ENCODE assay signal across 12 mouse cellular contexts in genomic region chr4:85305912-85306573, GRCm38 (mm10).
DNase-seq lines count a peak whose midpoint lies in the region; ATAC-seq lines count a peak whose summit lies in the region.
"Had no signal": no experiment of that assay in that cellular context is flagged by ENCODE, and none has a peak within 500 bp of the region (broad histone marks: within the 10 kb centered on the region; RNA-seq: fewer than 3 reads in every experiment).

No protein-coding gene starts in this region.

- no peak for ATAC-seq in forebrain, embryonic 13.5 days
- ATAC-seq in forebrain, embryonic 12.5 days (ENCODE audit: low FRiP score), result no peak
- ATAC-seq: Patski had no signal

- H3K9ac ChIP-seq in forebrain, embryonic 13.5 days, result no peak overlapping the region
- H3K9ac ChIP-seq in forebrain, embryonic 12.5 days, result no peak overlapping the region

- no peaks in the 10 kb centered on the region for H3K36me3 ChIP-seq in forebrain, embryonic 13.5 days (ENCODE audit: poor library complexity, severe bottlenecking)
- no peaks in the 10 kb centered on the region for H3K36me3 ChIP-seq in forebrain, embryonic 12.5 days (replicated peaks)

- peak; percentile 25 for DNase-seq in ZHBTc4 (ENCODE audit: low read depth, low spot score)
- DNase-seq in cerebellum, adult 9-11 months, result peak; percentile 74
- DNase-seq in kidney, postnatal 36 days, result peak; percentile 16 to 57
- DNase-seq in spleen, postnatal 14 days (ENCODE audit: low spot score in 2 of 2), result no peak
- DNase-seq in gastrocnemius, postnatal 4 days (ENCODE audit: low spot score in 2 of 2), result no peak
- DNase-seq in embryo, embryonic 10.5 days (ENCODE audit: low spot score), result no peak
- DNase-seq: right cerebral cortex, postnatal 14 days; thymus, adult 18-20 months had no signal

- 0 out of 2 replicates have a peak overlapping the region, but pooled peaks have one; percentile 10 for H3K27ac ChIP-seq in forebrain, embryonic 13.5 days
- no peak overlapping the region for H3K27ac ChIP-seq in forebrain, embryonic 12.5 days

- WGBS in forebrain, embryonic 13.5 days, result 83% methylated on average over 7 of the region's 7 CpGs
- 82% methylated on average over 7 of the region's 7 CpGs for WGBS in forebrain, embryonic 12.5 days

- H3K4me3 ChIP-seq in forebrain, embryonic 13.5 days, result no peak overlapping the region
- H3K4me3 ChIP-seq in forebrain, embryonic 12.5 days (replicated peaks), result no peak overlapping the region

- H3K27me3 ChIP-seq in forebrain, embryonic 13.5 days, result no peaks in the 10 kb centered on the region
- H3K27me3 ChIP-seq in forebrain, embryonic 12.5 days, result no peaks in the 10 kb centered on the region

- H3K4me2 ChIP-seq in forebrain, embryonic 13.5 days, result no peak overlapping the region
- no peak overlapping the region for H3K4me2 ChIP-seq in forebrain, embryonic 12.5 days
- H3K4me2 ChIP-seq: liver, embryonic 11.5 days had no signal

- no peaks in the 10 kb centered on the region for H3K4me1 ChIP-seq in forebrain, embryonic 13.5 days
- no peaks in the 10 kb centered on the region for H3K4me1 ChIP-seq in forebrain, embryonic 12.5 days

- no peaks in the 10 kb centered on the region for H3K9me3 ChIP-seq in forebrain, embryonic 13.5 days (replicated peaks)
- H3K9me3 ChIP-seq in forebrain, embryonic 12.5 days, result no peaks in the 10 kb centered on the region

Comparison
In these comparisons a context has a peak if more than half of its experiments do, and no peak if none do; other contexts are left out.
1. DNase-seq: peak in ZHBTc4 (single experiment), cerebellum, adult 9-11 months (single experiment) and kidney, postnatal 36 days (2 of 2); none in spleen, postnatal 14 days (0 of 2), gastrocnemius, postnatal 4 days (0 of 2) and embryo, embryonic 10.5 days (single experiment).